Mouse (Mus musculus): ENCODE results near the gene Tmed6.
"Not testable (repeated sequence)": the region's sequence is repeated elsewhere in the genome, so short reads cannot be mapped to it uniquely, and the experiment has no call there.

The Tmed6 gene

DNA sequence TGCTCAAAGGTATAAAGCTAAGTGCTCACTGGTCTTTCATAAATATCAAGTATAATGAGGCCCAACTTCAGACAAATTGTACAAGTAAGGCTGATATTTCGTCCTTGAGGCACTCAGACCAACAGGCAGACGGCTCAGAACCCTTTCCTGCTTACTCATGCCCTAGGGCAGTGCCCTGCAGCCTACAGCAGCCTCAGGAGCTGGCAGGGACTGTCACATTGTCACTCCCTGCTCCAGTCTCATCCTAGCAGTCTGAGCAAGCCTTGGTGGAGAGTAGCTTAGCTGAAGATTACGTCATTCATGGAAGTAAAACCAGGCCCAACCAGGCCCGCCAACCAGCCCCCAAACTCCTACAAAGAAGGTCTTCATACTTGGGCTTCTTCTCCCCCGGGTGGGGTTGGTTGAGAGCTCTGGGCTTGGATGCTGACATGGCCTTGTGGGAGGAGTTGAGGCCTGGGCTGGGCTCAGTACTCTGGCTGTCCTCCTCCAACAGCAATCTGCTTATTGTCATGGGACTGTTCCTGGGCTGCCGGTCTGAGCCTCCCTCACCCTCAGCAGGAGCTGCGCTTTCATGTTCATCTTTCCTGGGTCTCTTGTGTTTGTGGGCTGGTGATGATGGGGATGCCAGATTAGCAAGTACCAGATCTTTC lies 10.9 kb upstream of the Tmed6 start:
- CTCF ChIA-PET, result no interaction called here

DNA sequence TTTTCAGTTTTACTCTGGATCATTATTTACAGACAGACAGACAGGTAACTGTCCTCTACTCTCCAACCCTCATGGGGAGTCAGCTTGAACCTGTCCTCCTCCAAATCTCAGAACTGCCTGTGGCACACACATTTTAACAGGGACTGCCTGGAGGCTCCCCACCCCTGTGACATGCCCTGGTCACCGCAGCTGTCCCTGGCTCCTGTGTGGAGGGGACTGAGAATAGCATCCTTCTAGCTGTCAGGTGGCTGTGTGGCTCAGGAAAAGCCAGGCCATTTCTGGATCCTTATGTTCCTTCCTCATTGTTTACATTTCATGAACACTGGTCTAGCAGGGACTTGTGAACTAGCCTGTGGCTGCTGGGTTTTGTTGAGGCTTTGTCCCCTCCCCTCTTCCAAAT lies 8.7 kb upstream of the Tmed6 start:
- CTCF ChIA-PET, result no interaction called here

- CTCF ChIA-PET, result interaction anchor here (0.6 kb wide), 1 partner anchor 345 kb away, joined by 5 read pairs; no protein-coding TSS in a partner anchor
Observed at GRCm38 (mm10) chr8:107073706-107074105, 8.3 kb upstream of the Tmed6 start.

DNA sequence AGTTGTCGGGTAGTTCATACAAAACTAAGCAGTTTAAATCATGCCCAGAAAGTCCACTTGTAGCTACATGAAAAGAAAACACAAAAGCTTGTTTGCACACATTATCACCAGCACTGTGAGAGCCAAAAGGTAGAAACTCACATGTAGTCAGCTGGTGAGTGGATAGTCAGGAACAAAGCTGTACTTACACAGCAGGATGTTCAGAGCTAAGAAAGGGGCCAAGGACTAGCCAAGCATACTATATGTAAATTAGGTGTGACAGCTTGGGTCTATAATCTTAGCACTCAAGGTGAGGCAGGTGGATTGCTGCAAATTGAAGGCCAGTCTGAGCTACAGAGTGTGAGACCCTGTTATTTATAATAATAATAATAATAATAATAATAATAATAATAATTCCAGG lies 2.8 kb downstream of the Tmed6 start:
- CTCF ChIA-PET, result no interaction called here

- CTCF ChIA-PET, result no interaction called here
Observed at GRCm38 (mm10) chr8:107056973-107057369, 8.5 kb downstream of the Tmed6 start.

- CTCF ChIA-PET, result no interaction called here
Observed at GRCm38 (mm10) chr8:107056076-107056972, 9.1 kb downstream of the Tmed6 start, which contains the start of the genes Cog8 and Nip7. TSS of gene Cog8 (minus strand) at chr8:107056689. TSS of gene Nip7 (plus strand) at chr8:107056877.

DNA sequence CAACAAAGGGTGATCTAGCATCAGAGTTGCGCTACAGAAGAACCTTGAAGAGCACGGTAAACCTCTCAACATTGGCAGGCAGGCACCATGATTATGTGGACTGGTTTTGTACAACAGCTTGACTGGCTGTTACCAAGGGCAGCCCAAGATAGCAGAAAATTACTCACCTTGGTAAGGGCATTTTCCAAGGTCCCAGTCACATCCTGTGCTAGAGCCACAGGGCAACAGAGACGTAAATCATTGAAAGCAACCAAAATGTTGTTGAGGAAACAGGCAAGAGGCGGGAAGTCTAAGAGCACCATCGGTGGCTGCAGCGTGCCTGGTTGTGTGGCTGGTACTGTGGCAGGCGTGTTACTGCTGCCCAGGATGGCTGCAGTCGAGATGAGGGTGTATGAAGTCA lies 13.4 kb downstream of the Tmed6 start:
- CTCF ChIA-PET, result no interaction called here

- CTCF ChIA-PET, result interaction anchor here (0.7 kb wide), 1 partner anchor 157 kb away, joined by 6 read pairs; no protein-coding TSS in a partner anchor
Observed at GRCm38 (mm10) chr8:107049480-107049879, 16.0 kb downstream of the Tmed6 start.

DNA sequence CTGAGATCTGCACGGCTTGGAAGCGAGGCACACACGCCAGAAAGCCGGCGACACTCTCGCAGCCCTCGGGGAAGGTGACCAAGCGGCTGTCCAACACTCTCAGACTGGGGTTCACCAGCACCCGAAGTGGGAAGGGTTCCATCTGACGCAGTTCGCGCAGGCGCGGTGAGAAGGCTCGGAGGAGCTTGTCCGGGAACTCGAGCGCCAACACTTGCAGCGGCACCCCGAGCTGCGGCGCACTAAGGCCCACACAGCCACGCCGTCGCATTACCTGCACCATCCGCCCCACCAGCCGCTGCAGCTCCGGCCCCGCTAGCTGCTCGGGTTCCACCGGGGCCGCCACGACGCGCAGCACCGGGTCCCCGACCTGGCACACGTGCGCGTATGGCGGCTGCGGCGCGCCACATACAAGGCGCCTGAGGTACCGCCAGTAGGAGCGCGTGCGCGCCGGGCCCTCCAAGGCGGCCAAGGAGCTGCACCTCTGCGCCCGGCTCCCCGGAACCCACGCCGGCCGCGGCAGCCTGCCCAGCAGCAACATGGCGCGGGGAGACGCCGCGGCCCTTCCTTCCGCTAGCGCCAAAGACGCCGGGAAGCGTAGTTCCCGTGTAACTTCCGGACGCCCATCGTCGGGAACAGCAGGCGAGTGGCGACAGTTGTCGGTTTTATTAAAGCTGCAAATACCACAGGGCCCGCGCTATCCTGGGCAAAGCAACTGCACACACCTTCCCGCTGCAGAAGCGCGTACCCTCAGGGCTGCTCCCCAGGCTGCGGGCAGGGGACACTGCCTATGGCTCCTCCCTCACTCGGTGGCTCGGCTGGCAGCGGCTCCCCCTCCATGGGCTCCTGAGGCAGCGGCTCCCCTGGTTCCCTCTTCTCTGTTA lies 17.1 kb downstream of the Tmed6 start, which contains the start of gene Pdf:
Gene Pdf, minus strand, starts transcription at position 554 of the 881 bp plus-strand sequence.
- CTCF ChIA-PET, result interaction anchor here (1.1 kb wide), 1 partner anchor 9 kb away, joined by 3 read pairs; no protein-coding TSS in a partner anchor

DNA sequence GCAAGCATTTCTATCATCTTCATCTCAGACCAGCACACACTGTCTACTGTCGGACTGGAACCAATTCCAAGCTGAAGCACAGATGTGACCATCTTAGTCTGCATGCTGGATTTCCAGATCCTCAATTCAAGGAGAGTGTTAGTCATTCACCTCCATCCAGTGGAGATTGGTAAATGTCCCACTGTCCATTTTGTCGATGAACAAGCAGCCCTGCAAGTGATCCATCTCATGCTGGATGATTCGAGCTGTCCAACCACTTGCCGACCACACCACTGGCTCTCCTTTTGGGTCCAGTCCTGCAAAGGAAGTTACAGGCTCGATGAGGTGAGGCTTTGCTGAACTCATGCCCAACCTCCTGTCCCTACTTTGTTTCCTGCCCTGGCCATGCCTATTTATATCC lies 18.5 kb downstream of the Tmed6 start:
- CTCF ChIA-PET, result interaction anchor here (0.6 to 1.1 kb wide), 2 partner anchors 7 to 12 kb away, joined by 3 read pairs; no protein-coding TSS in a partner anchor

DNA sequence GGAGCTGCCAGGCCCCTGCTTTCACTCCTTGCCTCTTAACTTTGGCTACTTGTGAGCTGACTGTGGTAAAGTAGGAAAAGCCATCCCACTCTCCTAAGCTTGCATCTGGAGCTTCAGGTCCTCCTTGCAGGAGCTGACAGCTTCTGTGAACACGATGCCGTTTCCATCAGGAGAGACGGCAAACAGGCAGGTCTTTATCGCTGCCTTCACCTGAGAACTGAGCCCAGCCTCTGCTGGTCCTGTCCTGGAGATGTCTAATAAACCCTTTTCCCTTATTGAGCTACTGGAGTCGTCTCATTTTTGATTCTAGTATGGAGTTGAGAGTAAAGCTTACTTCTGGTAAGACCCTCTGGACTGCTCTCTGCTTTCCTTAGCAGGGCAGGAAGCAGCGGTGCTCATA lies 20.0 kb downstream of the Tmed6 start:
- CTCF ChIA-PET, result interaction anchor here (0.6 kb wide), 1 partner anchor 542 kb away, joined by 9 read pairs; no protein-coding TSS in a partner anchor

GRCm38 (mm10) chr8:107040632-107041031 lies 24.8 kb downstream of the Tmed6 start:
- CTCF ChIA-PET, result no interaction called here

GRCm38 (mm10) chr8:107036626-107037025 lies 28.8 kb downstream of the Tmed6 start:
- CTCF ChIA-PET, result no interaction called here

DNA sequence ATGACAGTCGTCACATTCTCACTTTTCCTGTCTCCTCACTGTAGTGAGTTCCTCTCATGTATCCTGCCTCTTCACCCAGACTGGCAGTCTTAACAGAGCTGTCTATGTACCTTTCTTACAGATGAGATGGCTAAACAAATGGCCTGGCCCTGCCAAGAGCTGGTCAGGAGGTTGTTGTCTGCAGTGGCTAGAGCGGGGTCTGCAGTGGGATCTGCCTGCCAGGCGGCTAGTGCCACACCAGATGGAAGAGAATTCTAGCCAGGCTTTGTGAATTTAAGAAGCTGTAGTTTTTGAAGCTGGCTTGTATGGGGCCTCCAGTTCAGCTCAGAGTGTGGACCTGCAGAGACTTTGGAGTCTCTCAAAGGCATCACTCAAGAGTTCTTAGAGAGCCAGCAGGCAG lies 29.8 kb downstream of the Tmed6 start:
- CTCF ChIA-PET, result interaction anchor here (0.7 kb wide), 1 partner anchor 12 kb away, joined by 3 read pairs; no protein-coding TSS in a partner anchor

GRCm38 (mm10) chr8:107033609-107034008 lies 31.8 kb downstream of the Tmed6 start:
- CTCF ChIA-PET, result not testable (repeated sequence)

DNA sequence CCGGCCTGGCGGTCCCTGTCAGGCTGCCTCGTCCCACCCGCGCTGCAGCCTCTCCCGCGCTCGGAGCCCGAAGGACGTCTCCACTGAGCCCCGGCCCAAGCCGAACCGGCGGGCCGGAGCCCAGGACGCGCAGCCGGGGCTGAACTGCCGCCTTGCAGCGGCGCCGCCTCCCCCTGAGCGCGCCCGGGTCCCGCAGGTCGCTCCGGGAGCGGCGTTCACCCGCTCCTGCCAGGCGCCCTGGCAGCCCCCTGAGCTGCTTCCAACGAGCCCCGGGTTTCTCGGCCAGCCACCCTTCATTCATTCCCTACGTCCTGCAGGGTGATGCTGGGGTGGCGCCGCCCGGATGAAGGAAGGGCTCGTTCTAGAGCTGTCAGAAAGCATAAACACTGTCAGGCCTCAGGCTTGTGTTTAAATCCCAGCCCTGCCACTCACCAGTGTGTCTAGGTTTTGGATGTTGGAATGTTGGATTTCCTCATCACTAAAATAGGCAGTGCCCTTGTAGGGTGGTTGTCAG lies 33.8 kb downstream of the Tmed6 start:
- CTCF ChIA-PET, result interaction anchor here (0.6 kb wide), 2 partner anchors 19 to 98 kb away, joined by 4 to 7 read pairs; no protein-coding TSS in a partner anchor

DNA sequence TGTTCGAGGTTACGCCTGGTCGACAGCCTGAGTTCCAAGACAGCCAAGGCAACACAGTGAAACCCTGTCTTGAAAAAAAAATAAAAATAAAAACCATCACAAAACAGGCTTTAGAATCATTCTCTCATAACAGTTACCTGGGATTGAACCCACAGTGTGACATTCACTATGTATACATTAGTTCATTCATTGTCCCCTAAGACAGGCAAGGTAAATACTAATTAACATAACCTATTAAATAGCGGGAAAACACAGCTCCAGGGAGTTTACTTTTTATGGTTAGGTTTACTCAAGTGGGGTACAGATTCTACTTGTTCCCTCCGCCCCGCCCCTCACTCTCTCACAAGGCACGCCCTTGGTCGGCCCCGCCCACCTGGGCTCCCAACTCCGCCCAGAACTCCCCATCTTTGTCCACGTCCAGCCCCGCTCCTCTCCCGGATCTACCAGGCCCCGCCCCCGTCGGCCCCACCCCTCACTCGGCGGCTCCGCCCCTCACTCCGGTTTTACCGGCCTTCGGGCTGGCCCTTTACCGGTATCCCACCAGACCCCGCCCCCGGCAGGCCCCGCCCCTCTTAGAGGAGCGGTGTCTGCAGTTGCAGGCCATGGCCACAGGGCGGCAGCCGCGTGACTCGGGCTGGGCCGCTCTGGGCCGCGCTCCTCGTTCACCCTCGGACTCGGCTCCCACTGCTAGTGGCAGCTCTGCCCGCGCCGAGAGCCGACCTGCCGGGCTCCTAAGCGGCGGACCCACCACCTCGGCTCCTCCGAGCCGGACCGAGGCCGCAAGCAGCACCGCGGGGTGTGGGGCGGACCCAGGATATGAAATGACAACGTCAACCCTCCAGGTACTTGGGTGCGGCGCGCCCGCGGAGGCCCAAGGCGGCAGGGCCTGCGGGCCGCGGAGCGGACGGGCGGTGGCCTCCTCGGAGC lies 34.5 kb downstream of the Tmed6 start, which contains the start of gene Vps4a:
Gene Vps4a, plus strand, starts transcription at position 573 of the 927 bp plus-strand sequence.
- CTCF ChIA-PET, result interaction anchor here (0.6 kb wide), 1 partner anchor 19 kb away, joined by 4 read pairs; no protein-coding TSS in a partner anchor

- CTCF ChIA-PET, result no interaction called here
Observed at GRCm38 (mm10) chr8:107030058-107030457, 35.4 kb downstream of the Tmed6 start.

- CTCF ChIA-PET, result no interaction called here
Observed at GRCm38 (mm10) chr8:107029310-107029709, 36.1 kb downstream of the Tmed6 start.

DNA sequence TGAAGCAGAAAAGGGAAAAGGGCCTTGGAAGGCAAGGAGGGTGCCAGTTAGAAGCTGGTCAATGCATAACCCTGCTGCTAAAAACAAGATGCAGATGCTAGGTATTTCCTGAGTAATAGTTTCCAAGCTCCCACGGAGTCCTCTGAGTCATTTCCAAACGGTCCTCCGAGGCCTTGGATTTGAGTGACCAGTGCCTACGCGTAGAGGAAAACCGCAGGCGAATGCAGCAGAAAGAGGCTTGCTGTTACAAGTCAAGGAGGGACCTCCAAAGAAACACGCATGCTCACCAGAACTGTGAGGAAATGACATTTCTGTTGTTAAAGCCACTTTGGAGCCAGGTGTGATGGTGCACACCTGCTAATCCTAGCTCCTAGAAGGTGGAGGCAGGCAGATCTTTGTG lies 42.0 kb downstream of the Tmed6 start:
- CTCF ChIA-PET, result no interaction called here

Data from spleen, embryonic (tissue).